Mouse (Mus musculus) erythroblast, embryonic 14.5 days (primary cell): ENCODE data around the gene Ap5z1. TPM values are rescaled to one million over a fixed set of nuclear protein-coding genes. Genes with fewer than 3 reads are reported as not detected.

ENCODE experiments used
- H3K27me3 ChIP-seq: 2 replicates; pipeline ENCODE4 v1.6.1; 2012; ENCODE audit warnings: inconsistent platforms; ENCODE audit not compliant: control insufficient read depth
- H3K36me3 ChIP-seq: 2 replicates; pipeline ENCODE4 v1.6.1; 2012; ENCODE audit warnings: mild to moderate bottlenecking, inconsistent platforms; ENCODE audit not compliant: control insufficient read depth
- H3K4me1 ChIP-seq: 2 replicates; pipeline ENCODE4 v1.6.1; 2012; ENCODE audit warnings: inconsistent platforms; ENCODE audit not compliant: control insufficient read depth
- H3K4me3 ChIP-seq: replicated peaks from 2 replicates; pipeline ENCODE3; 2012; ENCODE audit warnings: moderate library complexity, mild to moderate bottlenecking, inconsistent platforms
- H3K9me3 ChIP-seq: 2 replicates; pipeline ENCODE4 v1.6.1; 2012; ENCODE audit warnings: low read length, inconsistent platforms, mixed read lengths; ENCODE audit not compliant: control insufficient read depth
- GATA1 ChIP-seq: IDR thresholded peaks from 2 replicates; pipeline ENCODE4 v1.6.1; 2012; ENCODE audit warnings: low read length, inconsistent platforms, mixed read lengths
- TAL1 ChIP-seq: IDR thresholded peaks from 3 replicates; pipeline ENCODE4 v1.6.1; 2012; ENCODE audit warnings: low read length, inconsistent platforms, mixed read lengths
- polyA plus RNA-seq: library from polyadenylated mRNA; stranded (reverse); fragments of >175 nt; gene quantifications from 2 replicates; pipeline ENCODE4 v1.2.3, GENCODE M21; 2012

The Ap5z1 gene
- polyA plus RNA-seq, 1 experiment: 1.7 TPM

- H3K36me3 ChIP-seq: peaks cover 56% of the 10 kb centered on the region
- H3K27me3 ChIP-seq: no peaks in the 10 kb centered on the region
- H3K9me3 ChIP-seq: peaks cover 6% of the 10 kb centered on the region
- H3K4me3 ChIP-seq: no peak overlapping the region
- H3K4me1 ChIP-seq: peaks cover 19% of the 10 kb centered on the region
- TF ChIP-seq GATA1 (no peak), TAL1 (no peak)
Measured at GRCm38 (mm10) chr5:142458791-142459557, 4.8 kb upstream of the Ap5z1 start.

GRCm38 (mm10) chr5:142459834-142460233 is 3.9 kb upstream of the Ap5z1 start:
- peaks cover 48% of the 10 kb centered on the region for H3K36me3 ChIP-seq
- H3K4me1 ChIP-seq: peaks cover 26% of the 10 kb centered on the region

GRCm38 (mm10) chr5:142461942-142462640 is 1.7 kb upstream of the Ap5z1 start:
- peaks cover 6% of the 10 kb centered on the region for H3K9me3 ChIP-seq
- H3K36me3 ChIP-seq: peaks cover 35% of the 10 kb centered on the region
- TF ChIP-seq GATA1 (no peak), TAL1 (no peak)
- H3K4me1 ChIP-seq: peaks cover 34% of the 10 kb centered on the region
- H3K27me3 ChIP-seq: no peaks in the 10 kb centered on the region
- no peak overlapping the region for H3K4me3 ChIP-seq

More at GRCm38 (mm10) chr5:142459834-142460233, 3.9 kb upstream of the Ap5z1 start:
- Histone ChIP-seq H3K9me3 (peaks cover 6% of the 10 kb centered on the region), H3K27me3 (no peaks in the 10 kb centered on the region), H3K4me3 (no peak overlapping the region)
- TF ChIP-seq GATA1 (no peak), TAL1 (no peak)

- peaks cover 36% of the 10 kb centered on the region for H3K36me3 ChIP-seq
- peaks cover 31% of the 10 kb centered on the region for H3K4me1 ChIP-seq
Measured at GRCm38 (mm10) chr5:142462641-142462948, 1.1 kb upstream of the Ap5z1 start.

GRCm38 (mm10) chr5:142463011-142463410 is 733 bp upstream of the Ap5z1 start:
- TF ChIP-seq TAL1 (no peak), GATA1 (no peak)
- peaks cover 6% of the 10 kb centered on the region for H3K9me3 ChIP-seq
- peaks cover 36% of the 10 kb centered on the region for H3K36me3 ChIP-seq
- H3K4me1 ChIP-seq: peaks cover 31% of the 10 kb centered on the region
- H3K27me3 ChIP-seq: no peaks in the 10 kb centered on the region
- peak overlapping the region; percentile 66 for H3K4me3 ChIP-seq

More at GRCm38 (mm10) chr5:142462641-142462948, 1.1 kb upstream of the Ap5z1 start:
- no peaks in the 10 kb centered on the region for H3K27me3 ChIP-seq
- no peak overlapping the region for H3K4me3 ChIP-seq
- TF ChIP-seq GATA1: no peak
- no peak for TF ChIP-seq TAL1
- peaks cover 6% of the 10 kb centered on the region for H3K9me3 ChIP-seq

- peaks cover 52% of the 10 kb centered on the region for H3K36me3 ChIP-seq
- no peaks in the 10 kb centered on the region for H3K9me3 ChIP-seq
- no peak overlapping the region for H3K4me3 ChIP-seq
- TF ChIP-seq GATA1 (no peak), TAL1 (no peak)
- H3K27me3 ChIP-seq: no peaks in the 10 kb centered on the region
- H3K4me1 ChIP-seq: peaks cover 18% of the 10 kb centered on the region
Measured at GRCm38 (mm10) chr5:142468375-142468774, 4.6 kb downstream of the Ap5z1 start.

- H3K9me3 ChIP-seq: no peaks in the 10 kb centered on the region
- TF ChIP-seq GATA1 (no peak), TAL1 (no peak)
- H3K27me3 ChIP-seq: no peaks in the 10 kb centered on the region
- no peak overlapping the region for H3K4me3 ChIP-seq
- H3K4me1 ChIP-seq: peaks cover 8% of the 10 kb centered on the region
- peaks cover 61% of the 10 kb centered on the region for H3K36me3 ChIP-seq
Measured at GRCm38 (mm10) chr5:142469796-142470195, 6.1 kb downstream of the Ap5z1 start.

- TF ChIP-seq GATA1 (no peak), TAL1 (no peak)
- Histone ChIP-seq H3K36me3 (peaks cover 65% of the 10 kb centered on the region), H3K27me3 (no peaks in the 10 kb centered on the region), H3K4me1 (no peaks in the 10 kb centered on the region), H3K4me3 (no peak overlapping the region), H3K9me3 (no peaks in the 10 kb centered on the region)
Measured at GRCm38 (mm10) chr5:142473696-142474095, 10.0 kb downstream of the Ap5z1 start.

GRCm38 (mm10) chr5:142475669-142476068 is 11.9 kb downstream of the Ap5z1 start:
- H3K27me3 ChIP-seq: no peaks in the 10 kb centered on the region
- peaks cover 50% of the 10 kb centered on the region for H3K36me3 ChIP-seq
- no peaks in the 10 kb centered on the region for H3K9me3 ChIP-seq
- H3K4me3 ChIP-seq: no peak overlapping the region
- TF ChIP-seq TAL1 (no peak), GATA1 (no peak)
- H3K4me1 ChIP-seq: no peaks in the 10 kb centered on the region
